Mouse (Mus musculus) testis, adult 2 months (tissue): ENCODE data around the gene Dusp7. TPM values are rescaled to one million over a fixed set of nuclear protein-coding genes. Genes with fewer than 3 reads are reported as not detected.

Experiments
- H3K27ac ChIP-seq: fragments of 200-500 bp; 2 replicates; pipeline ENCODE4 v1.5.1; 2012; ENCODE audit warnings: low read depth, low read length; ENCODE audit not compliant: control insufficient read depth, insufficient read depth
- H3K27me3 ChIP-seq: fragments of 200-500 bp; 2 replicates; pipeline ENCODE4 v1.6.1; 2012; ENCODE audit warnings: mild to moderate bottlenecking, low read length, moderate library complexity; ENCODE audit not compliant: control insufficient read depth, insufficient read depth
- H3K36me3 ChIP-seq: fragments of 200-500 bp; 2 replicates; pipeline ENCODE4 v1.6.1; 2012; ENCODE audit warnings: mild to moderate bottlenecking, low read length; ENCODE audit not compliant: control insufficient read depth, insufficient read depth
- H3K4me1 ChIP-seq: fragments of 200-500 bp; 2 replicates; pipeline ENCODE4 v1.6.1; 2012; ENCODE audit warnings: low read length; ENCODE audit not compliant: control insufficient read depth, insufficient read depth
- H3K4me3 ChIP-seq: fragments of 200-500 bp; 2 replicates; pipeline ENCODE4 v1.5.1; 2012; ENCODE audit warnings: low read depth, mild to moderate bottlenecking, low read length, moderate library complexity, mixed read lengths; ENCODE audit not compliant: control insufficient read depth
- CTCF ChIP-seq: fragments of 200-500 bp; IDR thresholded peaks from 2 replicates; pipeline ENCODE4 v1.5.1; 2012; ENCODE audit warnings: low read depth, mild to moderate bottlenecking, inconsistent platforms, low read length, moderate library complexity; ENCODE audit not compliant: control insufficient read depth, insufficient read depth, insufficient replicate concordance
- POLR2A ChIP-seq: fragments of 200-500 bp; IDR thresholded peaks from 2 replicates; pipeline ENCODE4 v1.6.1; 2012; ENCODE audit warnings: low read depth, mild to moderate bottlenecking, inconsistent platforms, low read length, moderate library complexity; ENCODE audit not compliant: control insufficient read depth
- polyA plus RNA-seq: library from polyadenylated mRNA; depleted of rRNA; stranded (reverse); fragments of >200 nt; gene quantifications from 2 replicates; pipeline ENCODE4 v1.2.3, GENCODE M21; 2012

Gene Dusp7
- polyA plus RNA-seq, 1 experiment: 3.3 TPM

DNA sequence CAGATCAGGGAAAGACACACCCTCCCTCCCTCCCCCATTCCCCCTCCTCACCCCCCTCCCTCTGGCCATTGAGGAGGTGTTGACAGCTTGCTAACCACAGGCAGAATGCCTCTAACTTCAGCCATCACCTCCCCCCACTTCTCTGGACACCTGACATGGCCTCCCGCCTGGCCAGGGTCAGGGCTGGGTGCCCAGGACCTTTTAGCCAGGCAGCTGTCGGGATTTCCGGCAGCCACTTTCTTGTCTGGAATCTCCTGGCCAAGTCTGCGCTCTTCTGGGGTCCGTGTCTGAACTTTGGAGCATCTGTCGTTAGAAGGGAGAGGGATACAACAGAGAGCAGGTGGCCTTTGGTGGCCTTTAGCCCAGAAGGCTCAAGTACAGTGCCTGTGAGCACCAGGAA lies 36.8 kb downstream of the Dusp7 start:
- Histone ChIP-seq H3K36me3 (no peaks in the 10 kb centered on the region), H3K4me1 (peaks cover 5% of the 10 kb centered on the region), H3K27ac (no peak overlapping the region), H3K27me3 (no peaks in the 10 kb centered on the region), H3K4me3 (no peak overlapping the region)
- TF ChIP-seq CTCF: no peak

DNA sequence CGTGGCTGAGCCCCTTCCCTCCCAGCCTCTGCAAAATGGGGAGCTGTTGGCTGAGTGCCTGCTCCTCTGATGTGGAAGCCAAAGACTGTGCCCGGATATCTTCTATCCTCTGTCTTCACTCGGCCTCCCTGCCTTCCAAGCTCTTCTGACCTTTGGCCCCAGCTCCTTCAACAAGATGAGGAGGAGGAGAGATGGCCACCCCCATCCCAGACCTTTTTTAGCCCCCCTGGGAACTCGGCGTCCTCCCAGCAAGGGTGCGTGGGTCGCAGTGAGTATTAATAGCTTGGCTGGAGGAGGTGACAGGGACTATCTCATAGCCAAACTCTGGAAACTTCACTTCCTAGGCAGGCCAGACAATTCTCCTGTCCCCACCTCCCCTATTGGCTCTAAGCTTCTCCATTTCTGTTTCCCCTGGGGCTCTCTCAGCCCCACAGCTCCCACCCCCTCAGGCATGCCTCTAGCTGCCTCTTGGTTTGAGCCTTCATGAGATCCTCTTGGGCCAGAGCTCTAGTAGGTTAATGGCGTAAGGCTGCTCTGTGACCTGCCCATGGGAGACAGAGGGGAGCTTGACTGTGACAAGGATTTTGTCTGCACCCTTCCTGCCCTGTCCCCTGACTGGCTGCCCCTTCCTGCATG lies 38.1 kb downstream of the Dusp7 start:
- Histone ChIP-seq H3K27me3 (no peaks in the 10 kb centered on the region), H3K4me1 (peaks cover 7% of the 10 kb centered on the region), H3K4me3 (no peak overlapping the region), H3K36me3 (no peaks in the 10 kb centered on the region), H3K27ac (no peak overlapping the region)
- TF ChIP-seq POLR2A (no peak), CTCF (no peak)

DNA sequence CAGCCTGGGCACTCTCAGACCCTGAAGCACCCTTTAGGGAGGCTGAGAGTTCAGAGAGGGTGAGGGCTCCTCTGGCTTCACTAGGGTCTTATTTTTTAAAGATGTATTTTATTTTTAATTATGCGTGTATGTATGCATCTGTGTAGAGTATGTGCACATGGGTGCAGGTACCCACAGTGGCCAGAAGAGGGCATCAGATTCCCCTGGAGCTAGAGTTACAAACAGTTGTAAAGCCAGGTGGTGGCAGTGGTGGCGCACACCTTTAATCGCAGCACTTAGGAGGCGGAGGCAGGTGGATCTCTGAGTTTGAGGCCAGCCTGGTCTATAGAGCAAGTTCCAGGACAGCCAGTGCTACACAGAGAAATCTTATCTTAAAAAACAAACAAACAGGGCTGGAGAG lies 40.7 kb downstream of the Dusp7 start:
- TF ChIP-seq POLR2A (no peak), CTCF (peak; percentile 32; the same call in 1 of the 2 replicates)
- no peaks in the 10 kb centered on the region for H3K36me3 ChIP-seq
- no peaks in the 10 kb centered on the region for H3K27me3 ChIP-seq
- no peak overlapping the region for H3K4me3 ChIP-seq
- H3K4me1 ChIP-seq: peaks cover 7% of the 10 kb centered on the region
- H3K27ac ChIP-seq: no peak overlapping the region

DNA sequence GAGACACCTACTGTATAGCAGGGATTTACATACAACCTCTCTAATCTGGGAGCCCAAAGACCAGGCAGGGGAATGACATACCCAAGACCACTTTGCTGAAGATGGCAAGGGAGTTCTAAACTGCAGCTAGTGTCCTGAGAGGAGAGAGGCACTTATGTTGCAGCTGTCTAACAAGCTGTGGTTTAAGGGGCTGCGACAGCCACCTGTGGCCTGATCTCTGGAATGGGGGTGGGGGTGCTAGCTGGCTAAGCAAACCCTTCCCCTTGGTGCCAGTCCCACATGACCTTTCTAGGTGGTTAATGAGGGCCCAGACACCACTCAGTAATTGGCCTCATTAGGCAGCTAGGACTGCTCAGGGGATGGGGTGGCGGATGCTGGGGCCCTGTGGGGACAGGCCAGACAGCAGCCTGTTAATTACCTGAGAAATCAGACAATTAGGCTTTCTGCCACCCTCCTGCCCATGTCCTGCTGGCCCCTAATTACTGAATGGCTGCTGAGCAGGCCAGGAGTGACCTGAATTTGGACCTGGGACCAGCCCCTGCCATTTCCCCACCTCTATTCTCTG lies 41.7 kb downstream of the Dusp7 start:
- TF ChIP-seq POLR2A: no peak
- no peak for TF ChIP-seq CTCF
- H3K4me1 ChIP-seq: peaks cover 7% of the 10 kb centered on the region
- H3K36me3 ChIP-seq: no peaks in the 10 kb centered on the region
- no peak overlapping the region for H3K4me3 ChIP-seq
- no peaks in the 10 kb centered on the region for H3K27me3 ChIP-seq
- H3K27ac ChIP-seq: no peak overlapping the region

DNA sequence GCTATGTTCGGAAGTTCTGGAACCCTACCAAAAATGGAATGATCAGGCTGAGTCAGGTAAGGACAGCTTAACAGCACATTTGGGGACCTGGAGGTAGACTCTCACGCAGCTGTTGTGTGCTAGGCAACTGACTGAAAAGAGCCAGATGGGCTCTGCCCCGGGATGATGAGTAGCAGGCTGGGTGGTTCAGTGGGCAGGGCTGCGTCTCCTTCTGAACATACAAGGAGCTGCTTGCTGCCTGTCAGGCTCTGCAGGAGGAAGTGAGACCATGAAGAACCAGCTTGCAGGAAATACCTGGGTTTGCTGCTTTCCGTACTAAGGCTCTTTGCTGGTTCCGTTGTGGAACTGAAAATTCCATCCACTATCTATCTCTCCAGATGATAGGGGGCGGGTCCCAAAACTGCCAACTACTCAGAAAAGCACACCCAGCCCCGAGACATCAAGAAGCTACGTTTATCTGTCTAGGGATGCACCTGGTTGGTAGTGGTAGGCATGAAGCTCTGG lies 42.7 kb downstream of the Dusp7 start:
- no peaks in the 10 kb centered on the region for H3K27me3 ChIP-seq
- TF ChIP-seq POLR2A: no peak
- TF ChIP-seq CTCF: no peak
- H3K4me1 ChIP-seq: peaks cover 7% of the 10 kb centered on the region
- no peaks in the 10 kb centered on the region for H3K36me3 ChIP-seq
- H3K4me3 ChIP-seq: no peak overlapping the region
- no peak overlapping the region for H3K27ac ChIP-seq

DNA sequence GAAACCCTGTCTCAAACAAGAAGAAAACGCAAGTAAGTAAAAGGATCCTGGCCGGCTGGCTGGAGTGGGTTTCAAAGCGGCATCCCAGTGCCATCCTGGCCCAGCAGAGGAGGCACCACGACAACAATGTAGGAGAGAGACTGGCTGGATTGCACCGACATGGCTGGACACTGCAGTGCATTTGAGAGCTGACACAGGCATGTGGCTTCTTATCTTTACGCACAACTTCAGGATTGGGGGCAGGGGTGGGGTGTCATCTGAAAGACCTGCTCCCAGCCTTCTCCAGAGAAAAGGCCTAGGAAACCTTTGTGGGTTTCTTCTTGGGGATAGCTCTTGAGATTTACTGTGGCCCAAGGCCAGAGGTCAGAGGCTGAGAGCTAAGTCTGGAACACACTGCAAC lies 43.3 kb downstream of the Dusp7 start:
- H3K27ac ChIP-seq: no peak overlapping the region
- no peaks in the 10 kb centered on the region for H3K27me3 ChIP-seq
- H3K4me3 ChIP-seq: no peak overlapping the region
- H3K4me1 ChIP-seq: peaks cover 3% of the 10 kb centered on the region
- TF ChIP-seq POLR2A: no peak
- TF ChIP-seq CTCF: no peak
- no peaks in the 10 kb centered on the region for H3K36me3 ChIP-seq

DNA sequence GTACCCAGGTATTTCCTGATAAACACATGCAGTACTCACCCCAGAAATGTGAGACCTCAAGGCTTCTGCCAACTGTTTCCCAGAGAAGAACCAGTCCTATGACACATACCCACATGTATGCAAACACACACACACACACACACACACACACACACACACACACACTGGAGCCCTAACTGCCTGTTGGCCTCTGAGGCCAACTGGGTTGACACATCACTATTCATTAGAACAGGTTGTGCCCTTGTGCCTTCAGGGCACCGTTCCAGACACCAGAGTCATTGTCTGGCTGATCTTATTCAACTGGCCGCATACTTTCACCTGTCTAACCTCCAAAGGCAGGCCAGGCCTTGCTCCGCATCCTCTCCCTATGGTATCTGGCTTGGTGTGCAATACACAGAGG lies 43.8 kb downstream of the Dusp7 start:
- Histone ChIP-seq H3K4me3 (peak overlapping the region; percentile 38; the same call in 1 of the 2 replicates), H3K4me1 (peaks cover 5% of the 10 kb centered on the region), H3K27ac (no peak overlapping the region), H3K36me3 (no peaks in the 10 kb centered on the region), H3K27me3 (no peaks in the 10 kb centered on the region)
- TF ChIP-seq CTCF (no peak), POLR2A (no peak)

DNA sequence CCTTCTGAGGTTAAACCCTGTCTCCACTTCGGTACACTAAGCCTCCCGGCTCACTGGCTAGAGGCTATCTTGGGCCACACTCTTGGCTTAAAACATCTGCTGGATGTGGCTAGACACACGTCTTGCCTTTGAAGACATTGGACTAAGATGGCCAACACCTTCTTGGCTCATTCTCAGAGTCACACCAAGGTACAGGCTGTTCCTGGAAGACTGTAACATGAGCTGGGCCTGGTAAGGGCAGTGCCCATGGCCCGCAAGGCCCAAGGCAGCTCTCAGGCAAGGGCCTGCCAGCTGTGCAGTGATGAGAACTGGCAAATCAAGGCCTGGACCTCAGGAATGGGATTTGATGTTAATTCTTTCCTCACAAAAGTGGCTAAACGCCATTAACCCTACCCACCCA lies 45.2 kb downstream of the Dusp7 start:
- Histone ChIP-seq H3K27ac (no peak overlapping the region), H3K4me3 (peak overlapping the region; percentile 77), H3K27me3 (no peaks in the 10 kb centered on the region), H3K4me1 (peaks cover 11% of the 10 kb centered on the region), H3K36me3 (no peaks in the 10 kb centered on the region)
- TF ChIP-seq CTCF (no peak), POLR2A (no peak)
